Mouse (Mus musculus) G1E (cell line): ENCODE results near the gene Ttll9. TPM values are rescaled to one million over a fixed set of nuclear protein-coding genes. Genes with fewer than 3 reads are reported as not detected.

Experiments used
- ATAC-seq: 2 replicates; pipeline ENCODE4 v1.8.0; 2016; ENCODE audit warnings: mild to moderate bottlenecking; ENCODE audit not compliant: insufficient number of reproducible peaks, poor library complexity, low FRiP score, severe bottlenecking; ENCODE audit errors: extremely low read depth
- DNase-seq: peaks from one replicate; pipeline ENCODE4 v3.0.0; 2012; ENCODE audit warnings: low spot score
- H3K27me3 ChIP-seq: 2 replicates; pipeline ENCODE4 v1.6.1; 2012; ENCODE audit warnings: mild to moderate bottlenecking, low read length, inconsistent platforms; ENCODE audit not compliant: insufficient read depth
- H3K36me3 ChIP-seq: replicated peaks from 2 replicates; pipeline ENCODE3; 2012; ENCODE audit warnings: mild to moderate bottlenecking, inconsistent platforms
- H3K4me1 ChIP-seq: 2 replicates; pipeline ENCODE4 v1.6.1; 2012; ENCODE audit warnings: low read depth, low read length, inconsistent platforms, mixed read lengths; ENCODE audit not compliant: insufficient read depth
- H3K4me3 ChIP-seq: 2 replicates; pipeline ENCODE4 v1.5.1; 2012; ENCODE audit warnings: low read depth, mild to moderate bottlenecking, inconsistent platforms, low read length, moderate library complexity, mixed read lengths
- H3K9me3 ChIP-seq: replicated peaks from 2 replicates; pipeline ENCODE4 v1.6.1; 2012; ENCODE audit warnings: inconsistent platforms
- CTCF ChIP-seq: IDR thresholded peaks from 2 replicates; pipeline ENCODE4 v1.5.1; 2012; ENCODE audit warnings: low read depth, low read length, inconsistent platforms, mixed read lengths
- GATA1 ChIP-seq: IDR thresholded peaks from 2 replicates; pipeline ENCODE4 v1.6.1; 2012; ENCODE audit warnings: borderline replicate concordance, low read length, inconsistent platforms, mixed read lengths
- GATA2 ChIP-seq: IDR thresholded peaks from 2 replicates; pipeline ENCODE4 v1.6.1; 2012; ENCODE audit warnings: low read depth, low read length, inconsistent platforms, borderline replicate concordance
- POLR2AphosphoS5 ChIP-seq: IDR thresholded peaks from 2 replicates; pipeline ENCODE4 v1.6.1; 2012; ENCODE audit warnings: low read depth, low read length, inconsistent platforms; ENCODE audit not compliant: insufficient replicate concordance
- TAL1 ChIP-seq: conservative IDR thresholded peaks from 2 replicates; pipeline ENCODE4 v1.6.1; 2012; ENCODE audit warnings: low read depth, low read length, inconsistent platforms, mixed read lengths
- polyA plus RNA-seq: library from polyadenylated mRNA; stranded (reverse); fragments of >175 nt; gene quantifications from 2 replicates; pipeline ENCODE4 v1.2.3, GENCODE M21; 2012
- total RNA-seq, 2 experiments: library from RNA; stranded (forward) in 1 of 2; stranded (reverse) in 1 of 2; fragments of 200-1000 nt in 1 of 2; fragments of >200 nt in 1 of 2; fragmentation: Nextera tagmentation in 1 of 2; gene quantifications; 2 replicates each; pipeline ENCODE4 v1.2.3; 2014 to 2017

The Ttll9 gene
- total and polyA plus RNA-seq, 3 experiments: not detected

GRCm38 (mm10) chr2:152922376-152922775, 39.9 kb upstream of the Ttll9 start:
- no peak for DNase-seq
- Histone ChIP-seq H3K36me3 (no peaks in the 10 kb centered on the region), H3K9me3 (no peaks in the 10 kb centered on the region), H3K4me1 (no peaks in the 10 kb centered on the region), H3K27me3 (peaks cover 29% of the 10 kb centered on the region), H3K4me3 (no peak overlapping the region)
- no peak for ATAC-seq
- TF ChIP-seq CTCF (no peak), TAL1 (no peak), GATA1 (no peak), POLR2AphosphoS5 (no peak), GATA2 (no peak)

- H3K36me3 ChIP-seq: no peaks in the 10 kb centered on the region
- no peaks in the 10 kb centered on the region for H3K4me1 ChIP-seq
- ATAC-seq: no peak
- H3K27me3 ChIP-seq: peaks cover 30% of the 10 kb centered on the region
- no peak for TF ChIP-seq CTCF
- no peak for TF ChIP-seq TAL1
- no peak overlapping the region for H3K4me3 ChIP-seq
- no peak for DNase-seq
- H3K9me3 ChIP-seq: no peaks in the 10 kb centered on the region
Measured at GRCm38 (mm10) chr2:152923621-152924020, 38.7 kb upstream of the Ttll9 start.

DNA sequence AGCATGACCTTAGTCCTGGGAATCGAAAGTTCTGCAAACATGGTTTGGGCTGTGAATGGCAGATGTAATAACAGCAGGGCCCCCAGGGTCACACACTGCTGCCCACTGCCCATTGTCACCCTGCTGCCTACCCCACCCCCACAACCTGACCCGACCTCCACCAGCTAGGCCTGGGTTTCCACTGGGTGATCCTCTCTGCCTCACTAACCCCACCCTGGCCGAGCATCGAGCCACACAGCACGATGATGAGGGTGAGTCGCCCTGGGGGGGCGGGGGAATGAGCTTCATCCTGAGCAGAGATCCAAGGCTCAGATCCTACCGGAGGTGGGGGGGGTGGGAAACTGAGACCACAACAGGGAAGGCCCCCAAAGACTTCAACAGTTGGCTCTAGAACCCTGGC, 38.2 kb upstream of the Ttll9 start:
- TF ChIP-seq CTCF (no peak), POLR2AphosphoS5 (no peak), GATA1 (no peak), TAL1 (no peak), GATA2 (no peak)
- H3K9me3 ChIP-seq: no peaks in the 10 kb centered on the region
- H3K27me3 ChIP-seq: peaks cover 30% of the 10 kb centered on the region
- no peaks in the 10 kb centered on the region for H3K4me1 ChIP-seq
- no peak for ATAC-seq
- DNase-seq: no peak
- no peaks in the 10 kb centered on the region for H3K36me3 ChIP-seq
- no peak overlapping the region for H3K4me3 ChIP-seq

- no peak overlapping the region for H3K4me3 ChIP-seq
- H3K36me3 ChIP-seq: no peaks in the 10 kb centered on the region
- no peak for ATAC-seq
- no peaks in the 10 kb centered on the region for H3K4me1 ChIP-seq
- peaks cover 30% of the 10 kb centered on the region for H3K27me3 ChIP-seq
- no peaks in the 10 kb centered on the region for H3K9me3 ChIP-seq
- TF ChIP-seq GATA2 (no peak), TAL1 (no peak), GATA1 (no peak), CTCF (no peak), POLR2AphosphoS5 (no peak)
- DNase-seq: no peak
Measured at GRCm38 (mm10) chr2:152924543-152924942, 37.7 kb upstream of the Ttll9 start.

DNA sequence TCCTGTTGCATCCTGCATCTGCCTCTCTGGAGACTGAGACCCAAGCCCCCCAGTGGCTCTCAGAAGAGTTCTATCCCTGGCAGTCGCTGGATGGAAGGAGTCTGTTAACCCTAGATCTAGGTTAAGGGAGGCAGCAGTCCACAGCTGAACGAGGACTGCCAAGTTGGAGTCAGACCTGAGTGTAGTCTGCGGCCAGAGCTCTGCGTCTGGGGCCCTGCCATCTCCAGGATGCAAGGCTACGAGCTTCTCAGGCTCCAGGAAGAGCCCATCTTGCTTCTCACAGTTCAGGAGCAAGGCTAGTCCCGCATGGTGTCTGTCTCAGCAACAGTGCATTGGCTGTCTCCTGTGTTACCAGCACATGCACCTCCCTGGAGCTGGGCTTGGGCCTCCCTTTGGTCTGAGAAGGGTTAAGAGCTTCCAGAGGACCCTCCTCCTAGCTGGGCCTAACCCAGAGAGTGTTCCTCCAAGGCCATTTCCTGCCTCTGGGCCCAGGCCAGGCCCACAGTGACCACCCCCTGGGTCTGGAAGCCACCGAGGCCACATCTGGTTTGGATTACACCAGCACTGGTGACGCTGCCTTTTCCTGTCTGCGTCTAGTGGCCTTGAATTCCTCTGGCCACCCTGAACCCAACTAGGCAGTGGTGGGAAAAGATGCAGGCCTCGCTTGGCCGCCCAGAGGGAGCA, 37.0 kb upstream of the Ttll9 start:
- no peak for ATAC-seq
- H3K27me3 ChIP-seq: peaks cover 37% of the 10 kb centered on the region
- no peaks in the 10 kb centered on the region for H3K4me1 ChIP-seq
- no peaks in the 10 kb centered on the region for H3K9me3 ChIP-seq
- TF ChIP-seq GATA1: no peak
- no peak for TF ChIP-seq TAL1
- TF ChIP-seq GATA2: no peak
- TF ChIP-seq POLR2AphosphoS5: no peak
- TF ChIP-seq CTCF: no peak
- H3K4me3 ChIP-seq: no peak overlapping the region
- H3K36me3 ChIP-seq: no peaks in the 10 kb centered on the region
- DNase-seq: no peak

DNA sequence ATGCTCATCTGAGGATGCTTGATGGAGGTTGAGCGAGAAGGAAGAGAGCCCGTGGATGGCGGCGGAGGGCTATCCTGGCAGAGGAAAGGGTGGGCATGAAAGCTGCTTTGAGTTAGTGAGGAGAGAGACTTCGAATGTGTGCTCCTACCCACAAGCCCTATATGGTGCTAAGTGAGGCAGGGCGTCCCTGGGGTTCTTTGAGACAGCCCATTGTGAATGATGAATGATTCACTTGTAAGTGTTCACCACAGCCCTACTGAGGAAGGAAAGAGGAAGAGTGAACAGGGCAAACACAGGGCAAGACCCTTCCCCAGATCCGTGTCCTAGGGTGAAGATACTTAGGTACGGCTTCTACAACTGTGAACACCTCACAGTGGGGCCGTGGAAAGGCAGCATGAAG, 35.4 kb upstream of the Ttll9 start:
- Histone ChIP-seq H3K9me3 (no peaks in the 10 kb centered on the region), H3K27me3 (peaks cover 40% of the 10 kb centered on the region), H3K4me3 (no peak overlapping the region), H3K4me1 (no peaks in the 10 kb centered on the region), H3K36me3 (no peaks in the 10 kb centered on the region)
- no peak for TF ChIP-seq POLR2AphosphoS5
- no peak for TF ChIP-seq CTCF
- no peak for TF ChIP-seq GATA2
- no peak for TF ChIP-seq TAL1
- TF ChIP-seq GATA1: no peak
- DNase-seq (no peak), ATAC-seq (no peak)

GRCm38 (mm10) chr2:152927371-152927770, 34.9 kb upstream of the Ttll9 start:
- H3K36me3 ChIP-seq: no peaks in the 10 kb centered on the region
- DNase-seq (no peak), ATAC-seq (no peak)
- H3K9me3 ChIP-seq: no peaks in the 10 kb centered on the region
- H3K27me3 ChIP-seq: peaks cover 39% of the 10 kb centered on the region
- no peaks in the 10 kb centered on the region for H3K4me1 ChIP-seq
- TF ChIP-seq GATA1 (no peak), CTCF (no peak), GATA2 (no peak), TAL1 (no peak), POLR2AphosphoS5 (no peak)
- H3K4me3 ChIP-seq: no peak overlapping the region
